Mouse (Mus musculus) frontal cortex, postnatal 14 days (tissue): ENCODE measurements around the gene Suv39h2.

Experiments used
- DNase-seq, 2 experiments: peaks; one replicate each; pipeline ENCODE4 v3.0.0; 2022; ENCODE audit warnings: low spot score in 2 of 2

Gene Suv39h2

DNA sequence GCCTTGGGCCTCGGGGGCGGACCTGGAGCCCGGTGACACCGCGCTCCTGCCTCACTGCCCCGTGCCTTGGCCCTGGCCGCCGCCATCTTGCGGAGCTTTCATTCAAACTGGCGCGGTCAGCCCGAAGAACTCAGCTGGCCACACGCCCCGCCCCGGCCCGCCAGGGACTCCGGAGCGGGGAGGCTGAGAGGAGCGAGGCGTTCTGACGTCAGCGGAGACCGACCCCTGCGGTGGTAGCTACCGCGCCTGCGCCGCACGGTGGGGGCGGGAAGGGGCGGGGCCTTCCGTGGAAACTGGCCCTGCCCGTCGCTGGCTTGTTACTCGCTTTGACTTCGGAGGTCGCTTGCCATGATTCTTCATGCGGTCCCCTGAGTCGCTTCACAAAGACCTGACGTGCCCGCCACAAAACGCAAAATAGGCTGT, at the start of gene Suv39h2:
Gene Suv39h2 (minus strand): TSS at position 171 of the 423 bp plus-strand sequence.
- DNase-seq, result peak; percentile 86 to 95

DNA sequence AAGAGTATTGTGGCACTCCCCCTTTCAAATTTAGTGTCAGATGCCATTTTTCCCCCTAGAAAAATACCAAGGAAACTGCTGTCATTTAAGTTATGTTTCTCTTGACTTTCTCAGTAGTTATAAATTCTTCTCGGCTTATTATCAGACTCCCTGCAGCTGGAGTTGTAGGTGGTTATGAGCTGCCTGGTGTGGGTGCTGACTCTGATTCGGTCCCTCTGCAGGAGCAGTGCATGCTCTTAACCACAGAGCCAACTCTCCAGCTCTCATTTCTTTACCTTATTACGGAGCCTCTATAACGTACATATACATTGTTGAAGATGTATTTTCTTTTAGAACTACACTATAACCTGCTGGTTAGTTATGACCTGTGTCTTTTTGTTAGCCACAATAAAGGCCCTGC, 47.7 kb upstream of the Suv39h2 start:
- DNase-seq, result no peak

DNA sequence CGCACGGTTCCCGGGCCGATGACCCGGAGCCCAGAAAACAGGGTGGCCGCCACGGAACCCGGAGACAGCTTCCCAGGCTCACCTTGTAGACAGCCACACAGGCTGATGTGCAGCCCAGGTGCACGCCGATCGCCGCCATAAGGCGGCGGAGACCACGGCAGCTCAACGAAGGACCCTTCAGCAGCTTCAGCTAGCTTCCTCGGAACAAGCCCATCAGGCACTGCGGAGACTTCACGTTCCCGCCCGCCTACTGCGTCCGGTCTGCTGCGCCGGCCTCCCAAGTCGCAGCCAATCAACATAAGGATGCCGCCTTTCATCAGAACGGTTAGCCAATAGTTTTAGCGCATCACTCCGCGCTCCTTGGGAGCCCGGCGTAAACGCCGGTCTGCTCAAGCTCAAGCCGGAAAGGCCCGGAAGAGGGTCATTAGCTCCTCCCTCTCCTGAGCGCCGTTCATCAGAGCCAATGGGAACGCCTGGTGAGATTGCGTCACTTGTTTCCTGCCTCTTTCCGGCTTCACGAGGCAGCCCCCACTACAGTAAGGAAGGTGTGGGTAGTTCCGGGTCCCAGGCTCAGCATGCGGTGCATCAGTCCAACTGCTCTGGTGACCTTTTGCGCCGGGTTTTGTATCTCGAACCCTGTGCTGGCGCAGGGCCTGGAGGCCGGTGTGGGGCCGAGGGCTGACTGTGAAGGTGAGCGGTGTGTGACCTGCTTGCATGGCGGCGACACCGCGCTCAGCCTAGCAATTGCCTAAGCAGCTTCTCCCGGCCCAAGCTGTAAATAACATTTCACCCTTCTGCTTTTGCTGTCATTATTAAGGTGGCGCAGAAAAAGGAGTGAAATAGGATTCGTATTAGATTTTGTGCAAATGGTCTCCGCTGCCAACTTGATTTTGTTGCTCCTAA, 38.0 kb upstream of the Suv39h2 start, which contains the start of the genes Gm45902, Hspa14 and Cdnf:
Gene Gm45902 (minus strand): TSS at position 239 of the 903 bp plus-strand sequence.
Gene Hspa14 (minus strand): TSS at position 263 of the 903 bp plus-strand sequence.
Gene Cdnf (plus strand): TSS at position 479 of the 903 bp plus-strand sequence.
- peak; percentile 95 to 98 for DNase-seq

DNA sequence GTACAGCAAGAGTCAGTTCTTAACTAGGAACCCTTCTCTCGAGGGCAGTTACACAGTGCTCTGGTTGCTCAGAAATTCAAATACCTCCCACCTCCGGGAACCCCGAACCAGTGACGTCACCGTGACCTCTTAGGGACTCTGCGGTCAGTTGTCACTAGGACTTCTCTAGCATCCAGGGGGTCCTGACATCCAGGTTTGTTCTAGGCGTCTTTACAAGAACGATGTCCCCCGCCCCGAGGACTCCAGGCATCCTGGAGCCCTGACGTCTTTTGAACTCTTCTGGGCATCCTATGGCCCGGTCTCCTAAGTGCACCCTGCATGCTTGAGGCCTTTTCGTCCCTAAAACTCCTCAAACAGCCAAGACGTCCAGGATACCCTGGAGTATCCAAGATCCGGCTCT, 37.2 kb upstream of the Suv39h2 start:
- DNase-seq, result peak in 1 of 2 experiments; percentile 11

DNA sequence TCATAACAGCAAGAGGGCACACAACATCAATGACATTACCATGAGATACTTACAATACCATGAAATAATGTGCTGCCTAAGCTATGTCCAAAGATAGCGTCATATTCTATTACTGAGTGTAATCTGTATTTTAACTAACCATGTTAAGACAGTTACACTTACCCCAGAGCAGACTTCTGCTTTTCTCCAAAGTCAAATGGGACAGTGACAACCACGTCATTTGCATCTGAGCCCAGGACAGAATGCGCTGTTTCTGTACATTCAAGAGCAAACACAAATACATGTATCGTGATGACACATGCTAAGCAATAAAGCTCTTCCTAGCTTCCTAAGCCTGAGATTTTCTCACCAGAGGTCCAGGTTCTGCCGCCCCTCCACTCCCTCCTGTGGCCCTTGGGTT, 26.1 kb upstream of the Suv39h2 start:
- no peak for DNase-seq

DNA sequence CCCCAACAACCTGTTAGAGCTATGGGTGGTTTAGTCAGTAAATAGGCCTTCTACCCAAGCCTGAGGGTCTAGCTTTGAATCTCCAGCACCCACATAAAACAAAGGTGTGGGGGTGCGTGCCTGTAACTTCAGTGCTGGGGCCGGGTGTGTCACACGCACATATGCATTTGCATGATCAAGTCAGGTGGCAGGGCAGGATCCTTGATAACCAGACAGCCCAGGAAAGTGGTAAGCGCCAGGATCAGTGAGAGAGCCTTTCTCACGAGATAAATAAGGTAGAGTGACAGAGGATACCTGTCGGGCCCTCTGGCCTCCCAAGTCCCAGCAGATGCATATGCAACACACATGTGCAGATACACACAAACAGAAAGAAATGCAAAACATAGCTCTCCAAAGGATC, 24.7 kb upstream of the Suv39h2 start:
- DNase-seq, result no peak

DNA sequence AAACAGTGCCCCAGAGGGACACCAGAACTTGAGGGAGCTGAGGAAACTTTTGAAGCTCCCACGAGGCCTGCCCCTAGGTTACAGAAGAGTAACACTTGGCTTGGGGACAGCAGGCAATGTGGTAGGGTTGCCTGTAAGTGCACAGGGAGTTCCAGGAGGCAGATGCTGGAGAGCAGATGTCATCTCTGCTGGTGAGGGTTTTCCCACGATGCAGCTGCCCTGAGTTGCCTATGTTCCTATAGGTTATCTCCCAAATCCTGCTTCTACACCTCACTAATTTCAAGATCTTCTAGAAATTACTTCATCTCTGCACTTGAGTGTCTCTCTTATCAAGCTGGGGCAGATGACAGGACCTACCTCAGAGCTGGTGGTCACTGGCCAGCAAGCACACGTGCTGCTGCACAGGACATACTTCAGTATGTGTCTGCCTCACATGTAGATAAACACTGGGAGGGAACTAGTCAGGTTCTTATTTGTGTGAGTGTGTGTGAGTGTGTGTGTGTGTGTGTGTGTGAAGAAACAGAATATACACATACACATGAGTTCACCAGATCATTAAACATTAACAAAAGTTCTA, 19.1 kb upstream of the Suv39h2 start:
- DNase-seq, result no peak

DNA sequence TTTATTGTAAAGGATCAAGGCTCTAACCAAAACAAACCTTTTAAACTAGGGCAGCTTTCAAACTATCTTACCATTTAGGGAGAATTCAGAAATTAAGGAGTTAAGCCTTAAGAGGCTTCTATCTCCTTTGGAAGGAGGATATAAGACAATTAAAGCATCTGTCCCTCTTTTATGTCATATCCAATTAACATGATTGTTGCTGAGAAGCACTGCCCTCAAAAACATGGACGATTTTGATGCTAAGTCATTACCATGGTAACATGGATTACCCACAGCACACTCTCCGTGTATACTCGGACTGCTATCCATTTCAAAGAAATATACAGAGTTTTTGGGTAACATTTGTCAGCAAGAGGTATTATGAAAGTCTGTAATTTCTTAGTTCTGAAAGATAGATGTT, 15.0 kb upstream of the Suv39h2 start:
- no peak for DNase-seq

DNA sequence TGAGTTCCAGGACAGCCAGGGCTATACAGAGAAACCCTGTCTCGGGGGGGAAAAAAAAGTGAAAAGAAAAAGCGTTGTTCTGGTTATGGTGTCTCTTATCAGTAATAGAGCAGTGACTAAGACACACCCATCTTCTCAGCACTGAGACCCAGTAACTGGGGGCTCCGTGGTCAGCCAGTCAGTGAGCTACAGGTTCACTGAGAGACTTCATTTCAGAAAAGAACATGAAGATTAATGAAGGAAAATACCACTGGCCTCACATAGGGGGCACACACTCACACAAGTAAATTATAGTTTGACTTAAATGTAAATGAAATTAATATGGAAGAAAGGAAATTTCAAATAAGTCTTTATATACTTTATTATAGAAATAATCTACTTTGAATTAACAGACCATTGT, 5.4 kb upstream of the Suv39h2 start:
- no peak for DNase-seq

DNA sequence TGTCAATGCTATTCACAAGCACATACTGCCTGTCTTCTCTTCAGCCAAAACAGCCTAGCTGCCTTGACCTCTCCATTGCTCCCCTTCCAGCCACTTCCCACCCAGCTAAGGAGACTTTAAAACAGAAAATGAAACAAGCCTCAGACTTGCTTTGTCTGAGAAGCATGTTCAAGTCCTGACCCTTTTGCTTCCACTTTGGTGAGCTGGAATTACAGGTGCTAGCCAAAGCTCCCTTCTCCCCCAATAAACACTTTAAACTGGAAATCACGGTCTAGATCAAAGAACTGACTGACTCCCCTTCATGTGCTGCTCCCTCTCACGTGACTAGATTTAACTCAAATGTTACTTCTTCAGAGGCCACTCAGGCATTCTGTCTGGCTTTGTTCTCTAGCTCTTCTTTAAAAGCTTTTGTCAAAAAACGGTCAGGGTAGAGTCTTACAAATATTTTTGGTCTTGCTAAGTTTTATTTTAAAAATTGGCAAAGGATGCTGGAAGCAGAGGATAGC, 968 bp upstream of the Suv39h2 start:
- no peak for DNase-seq

DNA sequence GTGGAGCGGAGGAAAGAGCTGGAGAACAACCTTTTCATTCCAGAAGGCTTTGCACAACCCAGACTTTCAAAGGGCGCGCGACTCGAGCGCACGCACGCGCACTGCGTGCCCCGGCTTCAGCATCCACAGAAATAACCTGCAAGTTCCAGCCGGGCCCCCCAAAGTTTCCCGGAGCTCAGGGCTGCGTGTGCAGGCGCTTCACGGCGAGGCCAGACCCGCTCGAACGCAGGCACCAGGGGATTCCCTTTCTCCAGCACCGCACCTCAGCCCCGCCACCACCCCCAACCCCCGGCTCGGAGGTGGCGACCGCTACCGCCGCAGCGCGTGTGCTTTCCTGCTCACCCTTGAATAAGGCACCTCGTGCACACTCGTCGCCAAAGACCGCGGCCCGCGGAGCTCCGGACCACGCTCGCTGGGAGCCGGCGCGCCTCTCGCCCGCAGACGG, 448 bp downstream of the Suv39h2 start:
- peak; percentile 38 to 58 for DNase-seq

DNA sequence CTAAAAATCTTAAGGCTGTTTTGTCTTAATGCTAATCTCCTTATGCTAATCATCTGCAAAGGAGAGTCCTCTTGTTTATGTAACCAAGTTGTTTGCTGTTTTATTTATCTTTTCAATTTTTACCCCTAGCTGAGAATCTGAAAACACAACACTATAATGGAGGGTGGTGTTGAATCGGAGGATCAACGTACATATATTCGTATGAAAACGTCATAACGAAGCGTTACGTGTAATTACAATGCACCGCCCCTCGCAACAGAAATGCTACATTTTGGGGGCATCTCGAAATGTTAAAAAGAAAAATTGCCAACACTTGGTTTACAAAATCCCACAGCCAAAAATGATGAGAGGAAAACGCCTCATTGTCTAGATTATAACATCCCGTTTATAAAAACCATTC, 940 bp downstream of the Suv39h2 start:
- DNase-seq, result no peak

DNA sequence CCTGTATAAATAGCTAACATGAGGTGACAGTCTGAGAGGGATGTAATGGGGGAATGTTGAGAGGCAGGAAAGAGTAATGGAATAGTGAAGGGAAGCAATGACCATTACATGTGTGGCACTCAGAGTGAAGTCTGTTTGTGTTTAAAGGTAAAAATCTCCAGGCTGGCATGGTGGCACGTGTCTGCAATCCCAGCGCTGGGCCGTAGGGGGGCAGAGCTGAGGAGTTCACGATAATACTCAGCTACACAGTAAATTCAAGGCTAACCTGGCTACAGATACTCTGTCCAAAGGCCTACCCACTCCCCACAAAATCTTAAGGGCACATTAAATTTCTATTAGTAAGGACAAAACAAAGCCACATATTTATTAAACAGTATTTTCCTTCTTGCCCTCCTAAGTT, 18.2 kb downstream of the Suv39h2 start:
- DNase-seq, result no peak

DNA sequence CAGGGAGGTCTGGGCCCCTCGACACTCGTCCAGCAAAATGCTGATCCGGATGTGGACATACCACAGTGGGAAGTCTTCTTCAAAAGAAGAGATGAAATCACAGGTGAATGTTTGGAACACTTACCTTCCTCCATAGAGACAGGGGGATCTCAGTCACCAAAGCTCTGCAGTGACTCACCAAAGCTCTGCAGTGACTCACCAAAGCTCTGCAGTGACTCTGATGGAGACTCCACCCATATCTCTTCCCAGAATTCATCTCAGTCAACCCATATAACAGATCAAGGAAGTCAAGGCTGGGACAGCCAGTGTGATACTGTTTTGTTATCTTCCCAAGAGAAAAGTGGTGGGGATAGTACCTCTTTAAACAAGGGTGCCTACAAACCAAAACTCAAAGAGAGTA, 21.7 kb downstream of the Suv39h2 start:
- no peak for DNase-seq

DNA sequence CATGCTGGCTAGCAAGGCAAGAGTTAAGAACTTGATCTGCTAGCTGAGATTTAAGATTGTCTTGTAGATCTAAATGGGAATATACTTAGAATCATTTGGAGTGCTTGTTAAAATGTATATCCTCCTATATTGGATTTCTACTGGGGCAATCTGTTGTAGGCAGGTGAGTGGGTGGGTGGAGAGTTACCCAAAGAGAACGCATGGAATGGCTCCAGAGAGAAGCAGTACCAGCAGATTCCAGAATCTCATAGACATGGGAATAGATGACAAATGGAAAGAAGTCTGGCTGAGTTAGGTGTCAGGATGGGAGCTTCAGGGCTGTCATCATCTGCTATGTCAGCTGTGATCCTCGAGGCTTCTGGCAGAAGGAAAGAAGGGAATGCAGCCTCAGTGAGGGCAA, 25.4 kb downstream of the Suv39h2 start:
- peak; percentile 15 to 19 for DNase-seq

DNA sequence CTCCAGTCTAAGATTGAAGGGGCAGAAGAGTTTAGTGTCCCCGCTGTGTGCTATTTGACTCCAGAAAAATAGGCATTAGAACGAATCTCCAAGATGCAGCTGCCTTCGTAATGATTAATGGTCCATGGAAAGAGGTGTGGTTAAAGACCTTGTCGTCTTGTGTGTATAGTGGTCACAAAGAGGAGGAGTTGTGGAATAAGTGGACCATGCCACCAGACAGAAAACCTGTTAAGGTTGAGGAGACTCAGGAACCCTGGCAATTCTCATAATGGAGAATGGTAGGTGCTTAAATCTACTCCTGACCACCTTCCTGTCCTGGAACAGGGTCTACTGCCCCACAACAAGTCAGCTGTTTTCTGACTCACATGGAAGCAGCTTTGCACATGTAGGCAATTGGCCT, 28.8 kb downstream of the Suv39h2 start:
- DNase-seq, result no peak

DNA sequence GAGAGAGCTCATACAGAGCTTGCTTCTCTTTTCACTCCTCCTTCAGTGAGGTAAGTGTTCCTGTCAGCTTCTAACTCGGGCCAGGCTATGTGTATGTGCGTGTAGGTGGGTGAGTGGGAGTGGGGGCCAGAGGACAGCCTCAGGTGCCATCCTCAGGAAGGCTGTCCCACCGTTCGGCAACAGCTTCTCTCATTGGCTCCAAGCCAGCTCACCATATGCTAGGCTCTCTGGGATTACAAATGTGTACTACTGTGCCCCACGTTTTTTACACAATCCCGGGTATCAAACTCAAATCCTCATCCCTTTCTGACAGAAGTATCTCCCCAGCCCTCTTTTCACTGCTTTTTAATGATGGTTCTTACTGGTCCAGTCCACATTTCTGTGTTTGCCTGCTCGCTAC, 30.6 kb downstream of the Suv39h2 start:
- DNase-seq, result no peak

DNA sequence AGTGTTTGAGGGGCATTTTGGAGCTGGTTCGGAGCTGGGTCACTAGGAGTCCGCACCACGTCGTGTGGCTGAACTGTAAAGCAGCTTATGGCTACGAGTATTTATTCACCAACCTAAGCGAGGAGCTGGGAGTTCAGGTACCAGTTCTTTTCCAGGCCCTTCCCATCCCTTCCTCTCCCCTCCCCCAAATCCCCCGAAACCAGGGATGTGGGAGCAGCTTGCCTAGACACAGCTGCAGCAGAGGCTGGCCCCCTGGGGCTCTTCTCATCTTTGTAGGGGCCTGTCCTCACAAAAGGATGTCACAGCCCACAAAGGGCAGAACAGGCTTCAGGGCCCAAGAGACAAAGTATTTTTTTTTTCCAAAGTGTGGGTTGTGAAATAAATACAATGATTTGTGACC, 36.9 kb downstream of the Suv39h2 start:
- DNase-seq, result no peak

DNA sequence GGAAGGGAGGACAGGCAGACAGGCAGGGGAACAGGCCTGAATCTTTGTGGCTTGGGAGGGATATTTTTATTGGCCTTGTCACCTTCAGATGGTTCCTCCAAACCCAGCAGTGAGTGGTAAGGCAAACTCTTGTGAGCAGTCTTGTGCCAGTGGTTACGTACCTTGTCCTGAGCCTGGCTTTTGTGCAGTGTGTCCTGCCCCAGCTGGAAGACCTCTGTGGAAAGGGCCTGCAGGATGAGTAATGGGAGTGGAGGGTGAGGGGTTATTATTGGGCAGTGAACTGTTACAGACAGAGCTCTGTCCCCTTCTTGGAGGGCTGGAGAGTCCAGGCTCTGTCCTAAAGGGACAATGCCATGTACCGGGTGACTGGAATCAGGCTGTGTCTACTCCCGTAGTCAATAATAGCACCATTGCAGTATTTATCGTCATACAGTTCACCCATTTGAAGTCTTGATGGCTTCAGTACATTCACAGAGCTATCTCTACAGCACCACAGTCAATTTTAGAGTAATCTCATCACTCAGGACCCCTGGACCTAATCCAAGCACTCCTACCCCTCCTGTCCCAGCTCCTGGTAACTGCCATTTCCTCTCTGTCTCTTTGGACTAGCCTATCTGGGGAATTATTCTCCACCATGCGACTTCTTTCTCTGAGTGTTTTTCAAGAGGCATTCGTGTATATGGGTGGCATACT, 39.3 kb downstream of the Suv39h2 start:
- DNase-seq, result no peak

DNA sequence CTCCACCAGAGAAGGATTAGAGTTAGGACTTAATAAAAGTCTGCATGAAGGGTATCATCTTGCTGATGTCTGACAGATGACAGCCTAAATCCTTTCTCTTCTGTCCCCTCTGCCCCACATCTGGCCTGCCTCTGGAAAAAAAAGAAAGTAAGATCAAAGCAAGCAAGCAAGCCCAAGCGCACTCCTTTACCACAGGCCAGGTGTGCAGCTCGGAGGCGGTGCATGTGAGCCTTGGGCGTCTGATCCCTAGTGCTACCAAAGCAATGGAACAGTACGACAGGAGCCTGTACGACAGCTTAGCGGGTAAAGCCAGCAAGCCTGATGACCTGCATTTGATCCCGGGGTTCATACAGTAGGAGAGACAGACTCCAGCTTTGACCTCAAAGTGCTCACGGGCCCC, 43.9 kb downstream of the Suv39h2 start:
- DNase-seq, result no peak

DNA sequence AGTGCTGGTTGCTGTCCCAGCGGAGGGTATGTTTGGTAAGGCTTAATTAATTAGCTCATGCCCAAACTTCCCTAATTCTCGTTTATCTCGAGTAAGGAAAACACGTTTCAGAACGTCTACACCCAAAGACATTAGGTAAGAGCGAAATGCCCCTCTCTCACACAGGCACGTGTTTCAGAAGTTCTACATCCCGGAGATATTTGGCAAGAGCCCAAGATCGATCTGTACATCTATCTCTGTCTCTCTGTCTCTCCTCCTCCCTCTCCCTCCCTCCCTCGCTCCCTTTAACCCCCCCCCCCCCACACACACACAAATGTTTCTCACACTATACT, 50.3 kb downstream of the Suv39h2 start:
- no peak for DNase-seq

DNA sequence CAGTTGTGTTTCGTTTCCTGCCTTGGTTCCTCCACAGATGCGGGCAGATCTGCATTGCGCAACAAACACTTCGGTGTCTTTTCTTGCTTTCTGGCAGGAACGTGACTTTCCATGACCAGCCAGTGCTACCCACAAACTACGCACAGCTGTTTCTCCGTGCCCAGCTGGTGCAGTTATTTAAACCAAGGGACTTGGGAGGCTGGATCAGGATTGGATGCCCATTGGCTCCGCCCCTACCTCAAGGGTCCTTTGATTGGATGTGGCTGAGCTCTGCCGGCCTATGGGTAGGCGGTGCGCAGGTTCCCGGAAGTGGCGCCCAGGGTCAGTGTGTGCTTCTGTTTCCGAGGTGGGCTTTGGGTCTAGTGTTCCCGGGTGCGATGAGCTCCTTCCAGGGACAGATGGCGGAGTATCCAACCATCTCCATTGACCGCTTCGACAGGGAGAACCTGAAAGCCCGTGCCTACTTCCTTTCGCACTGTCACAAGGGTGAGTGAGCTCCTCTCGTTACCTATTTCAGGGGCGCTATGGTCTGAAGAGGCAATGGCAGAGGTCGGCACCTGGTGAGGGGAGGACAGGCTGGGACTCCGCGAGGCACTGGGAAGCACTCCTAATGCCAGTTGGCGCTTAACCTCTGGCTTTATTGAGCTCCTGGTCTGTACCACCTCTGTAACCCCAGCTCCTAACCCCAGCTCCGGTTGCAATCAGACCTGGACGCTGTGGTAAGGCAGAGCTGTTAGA, 50.8 kb downstream of the Suv39h2 start, which contains the start of gene Dclre1c:
Gene Dclre1c (plus strand): TSS at position 291 of the 738 bp plus-strand sequence.
- peak; percentile 86 to 88 for DNase-seq
